Mouse (Mus musculus) heart, embryonic 11.5 days (tissue): ENCODE results near the gene Dusp23. TPM values are rescaled to one million over a fixed set of nuclear protein-coding genes. Genes with fewer than 3 reads are reported as not detected.

ENCODE experiments used
- ATAC-seq: fragments of 200-750 bp; cut with Nextera tagmentation; replicated peaks from 2 replicates; pipeline ENCODE4 v1.8.0; 2017; ENCODE audit warnings: moderate library complexity; ENCODE audit not compliant: insufficient number of reproducible peaks, low FRiP score, low TSS enrichment
- H3K27ac ChIP-seq: fragments of 300-500 bp; sonication (generic); 2 replicates; pipeline ENCODE4 v1.5.1; 2014; ENCODE audit warnings: mild to moderate bottlenecking, low read depth, low read length
- H3K27me3 ChIP-seq: fragments of 300-500 bp; sonication (generic); 2 replicates; pipeline ENCODE4 v1.6.1; 2014; ENCODE audit warnings: mild to moderate bottlenecking, low read length, mixed read lengths; ENCODE audit not compliant: control insufficient read depth, insufficient read depth
- H3K36me3 ChIP-seq: fragments of 300-500 bp; sonication (generic); 2 replicates; pipeline ENCODE4 v1.6.1; 2014; ENCODE audit warnings: mild to moderate bottlenecking, low read length, moderate library complexity, mixed read lengths; ENCODE audit not compliant: control insufficient read depth, insufficient read depth
- H3K4me1 ChIP-seq: fragments of 300-500 bp; sonication (generic); 2 replicates; pipeline ENCODE4 v1.6.1; 2014; ENCODE audit warnings: low read length; ENCODE audit not compliant: control insufficient read depth, insufficient read depth
- H3K4me2 ChIP-seq: fragments of 300-500 bp; sonication (generic); 2 replicates; pipeline ENCODE4 v1.6.1; 2014; ENCODE audit warnings: mild to moderate bottlenecking, moderate library complexity
- H3K4me3 ChIP-seq: fragments of 300-500 bp; sonication (generic); 2 replicates; pipeline ENCODE4 v1.5.1; 2014; ENCODE audit warnings: low read depth, low read length
- H3K9ac ChIP-seq: fragments of 300-500 bp; sonication (generic); 2 replicates; pipeline ENCODE4 v1.6.1; 2014; ENCODE audit warnings: mild to moderate bottlenecking, low read depth, low read length, moderate library complexity
- H3K9me3 ChIP-seq: fragments of 300-500 bp; sonication (generic); replicated peaks from 2 replicates; pipeline ENCODE4 v1.6.1; 2016; ENCODE audit warnings: low read length; ENCODE audit not compliant: control insufficient read depth
- WGBS: fragments of 180-500 bp; shearing (Covaris S2); extraction: QIAGEN DNeasy Blood & Tissue Kit; methylation state at CpG from one replicate; pipeline ENCODE4 v1.1.7; 2014; ENCODE audit not compliant: insufficient replicate concordance; 5-methylcytosine and 5-hydroxymethylcytosine counted together
- polyA plus RNA-seq: library from polyadenylated mRNA; unstranded; fragments of >200 nt; fragmentation: Nextera tagmentation; extraction: Ambion mirVana; gene quantifications from 2 replicates; pipeline ENCODE4 v1.2.1, GENCODE M21; 2014

Dusp23 gene
- polyA plus RNA-seq, 1 experiment from 2014 or later, result 14.5 TPM

DNA sequence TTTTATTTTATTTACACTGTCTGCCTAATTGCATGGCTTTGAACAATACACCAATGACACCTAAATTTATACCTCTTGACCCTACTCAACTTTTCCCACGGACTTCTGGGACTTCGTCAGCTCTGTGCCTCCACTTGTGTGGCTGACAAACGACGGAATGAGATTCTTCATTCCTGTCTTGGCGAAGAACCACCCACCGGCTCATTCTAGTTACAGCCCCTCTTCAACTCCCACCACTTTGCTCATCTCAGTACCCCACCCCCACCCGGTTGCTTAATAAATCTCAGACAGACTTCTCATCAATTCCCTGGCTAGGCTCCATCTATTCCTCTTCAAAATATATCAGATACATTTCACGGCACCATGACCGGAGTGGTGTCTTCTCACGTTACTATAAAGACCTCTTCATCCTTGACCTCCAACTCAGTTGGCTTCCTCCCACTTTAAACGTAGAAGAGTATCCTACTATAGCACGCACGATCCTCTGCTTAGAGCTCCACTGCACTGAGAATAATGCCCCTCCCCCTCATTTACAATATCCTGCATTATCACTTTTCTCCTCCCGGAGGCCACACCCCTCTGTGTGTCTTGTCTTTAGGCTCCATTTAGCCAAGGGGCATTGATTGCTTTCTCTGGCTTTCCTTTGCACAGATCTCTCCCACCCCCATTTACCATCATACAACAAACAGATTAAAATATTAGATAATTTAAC is 15.2 kb downstream of the Dusp23 start:
- no peaks in the 10 kb centered on the region for H3K27me3 ChIP-seq
- peak overlapping the region; percentile 25; the same call in 1 of the 2 replicates for H3K4me3 ChIP-seq
- H3K9me3 ChIP-seq, result no peaks in the 10 kb centered on the region
- no peak overlapping the region for H3K9ac ChIP-seq
- no peaks in the 10 kb centered on the region for H3K36me3 ChIP-seq
- 41% methylated on average over 14 of the region's 14 CpGs for WGBS
- peak overlapping the region; percentile 67 for H3K4me2 ChIP-seq
- no peak for ATAC-seq
- H3K4me1 ChIP-seq, result peaks cover 3% of the 10 kb centered on the region; the same call in 1 of the 2 replicates
- no peak overlapping the region for H3K27ac ChIP-seq

DNA sequence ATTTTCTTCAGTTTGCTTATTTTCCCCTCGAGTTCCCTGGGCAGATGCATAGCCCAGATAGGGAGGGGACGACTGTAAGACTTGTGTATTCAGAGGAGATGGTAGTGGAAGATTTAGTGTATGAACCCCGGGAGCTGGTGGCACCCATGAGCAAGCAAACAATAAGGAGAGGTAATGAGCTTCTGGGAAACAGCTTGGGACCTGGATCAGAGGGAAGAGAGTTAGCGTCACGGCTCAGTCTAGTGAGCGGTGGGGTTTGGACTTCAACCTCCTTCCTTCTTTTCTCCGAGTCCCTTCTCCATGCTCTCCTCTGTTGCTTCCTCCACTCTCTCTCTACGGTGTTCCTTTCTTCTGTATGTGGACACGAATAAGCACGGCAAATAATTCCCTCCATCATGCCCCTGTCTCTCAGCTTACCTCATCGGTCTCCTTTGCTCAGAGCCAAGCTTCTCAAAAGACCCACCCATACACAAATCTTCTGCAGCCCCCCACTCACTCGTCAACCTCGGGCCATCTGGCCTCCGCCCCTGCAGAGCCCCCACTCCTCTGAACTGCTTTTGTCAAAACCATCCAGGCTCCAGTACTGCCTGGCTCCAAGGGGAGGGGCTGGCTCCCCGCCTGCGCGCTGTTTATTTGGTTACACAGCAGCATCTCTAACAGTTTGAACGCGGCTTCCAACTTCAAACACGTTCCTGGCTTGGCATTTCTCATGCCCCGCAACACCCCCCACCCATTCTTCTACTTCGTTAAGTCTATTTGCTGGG is 16.0 kb downstream of the Dusp23 start:
- peaks cover 3% of the 10 kb centered on the region; the same call in 1 of the 2 replicates for H3K4me1 ChIP-seq
- WGBS, result 13% methylated on average over 22 of the region's 22 CpGs
- H3K9me3 ChIP-seq, result no peaks in the 10 kb centered on the region
- no peak overlapping the region for H3K9ac ChIP-seq
- no peaks in the 10 kb centered on the region for H3K27me3 ChIP-seq
- no peak for ATAC-seq
- H3K4me3 ChIP-seq, result peak overlapping the region; percentile 25
- no peak overlapping the region for H3K27ac ChIP-seq
- H3K4me2 ChIP-seq, result peak overlapping the region; percentile 67
- no peaks in the 10 kb centered on the region for H3K36me3 ChIP-seq

DNA sequence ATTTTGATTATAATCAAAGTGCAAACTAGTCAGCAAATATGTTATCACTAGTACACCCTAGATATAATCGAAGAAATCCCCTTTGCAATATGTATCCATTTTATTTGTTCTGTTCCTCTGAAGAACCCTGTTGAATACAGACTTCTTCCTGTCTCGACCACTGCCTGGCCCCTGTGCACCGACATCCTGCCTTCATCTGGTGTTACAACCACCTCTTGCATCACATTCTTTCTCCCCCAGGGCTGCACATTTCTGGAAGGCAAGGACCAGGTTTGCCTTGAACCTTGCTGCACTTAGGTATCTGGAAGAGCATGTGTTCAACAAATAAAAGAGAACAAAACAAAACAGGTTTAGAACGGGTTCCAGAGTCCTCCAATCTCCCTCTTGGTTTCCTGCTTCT is 17.4 kb downstream of the Dusp23 start:
- ATAC-seq, result no peak
- H3K27me3 ChIP-seq, result no peaks in the 10 kb centered on the region
- peaks cover 3% of the 10 kb centered on the region; the same call in 1 of the 2 replicates for H3K4me1 ChIP-seq
- 65% methylated on average over 4 of the region's 4 CpGs for WGBS
- no peak overlapping the region for H3K4me2 ChIP-seq
- H3K4me3 ChIP-seq, result no peak overlapping the region
- no peaks in the 10 kb centered on the region for H3K36me3 ChIP-seq
- no peak overlapping the region for H3K27ac ChIP-seq
- H3K9me3 ChIP-seq, result no peaks in the 10 kb centered on the region
- H3K9ac ChIP-seq, result no peak overlapping the region

DNA sequence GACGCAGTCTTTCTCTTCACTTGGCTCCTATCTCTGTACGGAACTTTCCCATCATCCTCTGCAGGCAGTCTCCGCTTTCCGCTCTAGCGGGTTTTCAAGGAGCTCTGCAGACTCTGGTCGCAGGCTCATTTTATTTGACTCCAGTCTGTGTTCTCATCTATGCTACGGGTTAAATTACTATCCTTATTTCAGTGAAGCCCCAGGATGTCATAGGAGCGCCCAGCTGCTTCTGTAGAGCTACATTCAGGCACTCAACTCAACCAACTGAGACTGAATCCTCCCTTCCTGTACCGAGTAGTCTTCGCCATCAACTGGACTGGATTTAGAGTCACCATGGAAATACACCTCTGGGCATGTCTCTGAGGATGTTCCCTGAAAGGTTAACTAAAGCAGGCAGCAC is 18.1 kb downstream of the Dusp23 start:
- no peaks in the 10 kb centered on the region for H3K9me3 ChIP-seq
- H3K27ac ChIP-seq, result no peak overlapping the region
- H3K36me3 ChIP-seq, result no peaks in the 10 kb centered on the region
- H3K4me3 ChIP-seq, result no peak overlapping the region
- no peak overlapping the region for H3K4me2 ChIP-seq
- no peaks in the 10 kb centered on the region for H3K27me3 ChIP-seq
- H3K9ac ChIP-seq, result no peak overlapping the region
- H3K4me1 ChIP-seq, result peaks cover 3% of the 10 kb centered on the region; the same call in 1 of the 2 replicates
- no peak for ATAC-seq
- 83% methylated on average over 10 of the region's 10 CpGs for WGBS

DNA sequence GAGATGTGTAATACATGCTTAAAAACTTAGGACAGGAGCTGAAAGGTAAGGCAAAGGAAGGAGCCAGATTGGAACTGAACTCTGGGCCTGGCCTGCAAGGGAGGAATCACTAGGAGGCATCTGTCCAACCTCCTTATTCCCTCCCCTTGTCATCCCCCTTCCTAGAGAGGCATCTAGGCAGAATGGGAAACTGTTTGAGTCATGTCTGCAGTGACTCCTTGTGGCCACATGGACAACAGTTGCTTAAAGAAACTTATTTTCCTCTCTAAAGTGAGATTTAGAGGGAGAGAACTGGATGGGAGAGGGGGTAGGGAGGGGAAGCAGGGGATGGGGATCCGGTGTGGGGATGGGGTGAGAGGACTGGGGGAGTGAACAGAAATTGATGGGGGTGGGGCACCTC is 20.0 kb downstream of the Dusp23 start:
- no peak overlapping the region for H3K27ac ChIP-seq
- H3K27me3 ChIP-seq, result no peaks in the 10 kb centered on the region
- H3K9ac ChIP-seq, result no peak overlapping the region
- no peak for ATAC-seq
- H3K36me3 ChIP-seq, result no peaks in the 10 kb centered on the region
- H3K9me3 ChIP-seq, result no peaks in the 10 kb centered on the region
- 29% methylated on average over 1 of the region's 1 CpGs for WGBS
- no peak overlapping the region for H3K4me2 ChIP-seq
- peaks cover 3% of the 10 kb centered on the region; the same call in 1 of the 2 replicates for H3K4me1 ChIP-seq
- no peak overlapping the region for H3K4me3 ChIP-seq

DNA sequence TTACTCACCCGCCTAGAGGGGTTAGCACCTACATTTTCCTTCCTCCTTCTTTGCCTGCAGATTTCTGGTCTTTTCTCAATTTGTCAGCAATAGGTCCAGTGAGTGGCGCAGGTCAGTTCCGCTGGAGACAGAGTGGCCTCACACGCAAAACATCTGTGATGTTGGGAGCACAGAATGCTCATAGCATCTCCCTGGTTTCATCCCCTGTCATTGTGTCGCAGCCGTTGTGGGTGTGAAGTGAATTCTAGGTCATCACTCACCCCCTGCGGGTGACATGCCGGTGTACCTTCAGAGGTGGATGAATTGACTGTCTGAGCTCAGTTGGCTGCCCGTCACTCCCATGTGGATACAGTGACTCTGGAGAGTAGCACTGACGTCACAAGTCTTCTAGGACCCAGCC is 21.5 kb downstream of the Dusp23 start:
- Histone ChIP-seq H3K4me3 (no peak overlapping the region), H3K4me1 (no peaks in the 10 kb centered on the region), H3K27me3 (no peaks in the 10 kb centered on the region), H3K27ac (no peak overlapping the region), H3K9ac (no peak overlapping the region), H3K4me2 (no peak overlapping the region), H3K9me3 (no peaks in the 10 kb centered on the region), H3K36me3 (no peaks in the 10 kb centered on the region)
- ATAC-seq, result no peak
- 72% methylated on average over 10 of the region's 10 CpGs for WGBS

DNA sequence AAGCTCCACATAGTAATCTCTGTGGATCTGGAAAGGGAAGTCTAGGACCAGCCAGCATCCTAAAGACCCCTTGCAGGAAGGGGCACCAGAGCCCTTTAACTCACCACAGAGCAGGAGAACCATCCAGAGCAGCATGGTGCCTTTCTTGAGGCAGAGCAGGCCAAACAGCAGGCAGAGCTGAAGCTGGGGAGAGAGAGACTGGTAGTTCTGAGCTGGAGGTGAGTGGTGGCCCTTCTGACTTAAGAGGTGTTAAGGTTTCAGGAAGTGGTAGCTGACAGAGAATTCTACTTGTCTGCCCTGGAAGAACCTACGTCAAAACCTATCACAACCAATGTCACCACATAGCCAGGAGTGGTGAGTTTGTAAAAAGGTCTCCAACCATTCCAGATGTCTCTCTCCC is 30.4 kb downstream of the Dusp23 start, which contains the start of gene Fcrl6:
Gene Fcrl6 (minus strand): TSS at position 226 of the 400 bp plus-strand sequence.
- Histone ChIP-seq H3K9me3 (no peaks in the 10 kb centered on the region), H3K27me3 (no peaks in the 10 kb centered on the region), H3K27ac (no peak within 1 kb of the TSS), H3K4me2 (no peak within 1 kb of the TSS), H3K9ac (no peak within 1 kb of the TSS), H3K4me3 (no peak within 1 kb of the TSS), H3K4me1 (no peaks in the 10 kb centered on the region), H3K36me3 (no peaks in the 10 kb centered on the region)
- ATAC-seq, result no peak
- WGBS, result 7% methylated on average over 1 of the region's 1 CpGs

DNA sequence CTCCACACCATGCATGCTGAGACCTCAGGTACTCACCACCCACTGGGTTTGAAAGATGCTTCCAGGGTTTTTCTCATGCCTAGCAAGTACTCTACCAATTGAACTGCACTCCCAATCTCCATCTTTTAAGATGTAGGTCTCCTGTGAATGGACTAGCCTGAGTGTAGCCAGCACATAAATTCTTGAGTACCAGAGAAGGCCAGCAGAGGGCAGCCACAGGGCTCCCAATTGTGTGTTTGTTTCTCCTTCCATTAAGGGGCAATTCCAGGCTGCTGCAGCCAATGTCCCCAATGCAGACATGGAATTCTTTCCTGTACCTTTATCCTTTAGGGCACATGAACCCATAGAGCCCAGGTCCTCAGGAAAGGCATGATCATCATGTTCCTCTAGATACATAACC is 38.3 kb downstream of the Dusp23 start:
- no peaks in the 10 kb centered on the region for H3K4me1 ChIP-seq
- H3K9ac ChIP-seq, result no peak overlapping the region
- no peaks in the 10 kb centered on the region; the same call in 1 of the 2 replicates for H3K27me3 ChIP-seq
- no peaks in the 10 kb centered on the region for H3K36me3 ChIP-seq
- no peak overlapping the region for H3K4me3 ChIP-seq
- H3K4me2 ChIP-seq, result no peak overlapping the region
- no peak for ATAC-seq
- no peaks in the 10 kb centered on the region for H3K9me3 ChIP-seq
- no peak overlapping the region for H3K27ac ChIP-seq
